Mouse (Mus musculus): ENCODE measurements around the gene Plcd1. TPM values are rescaled to one million over a fixed set of nuclear protein-coding genes. Genes with fewer than 3 reads are reported as not detected.

Plcd1 gene
- polyA plus RNA-seq, 1 experiment = 9.9 TPM

Other genes with a start within 250 kb of the Plcd1 start
- 4.9 TPM for gene Ctdspl, start 167.0 kb downstream of the Plcd1 start, polyA plus RNA-seq (2012; fragmentation: generic; extraction: Trizol)
- gene Vill, start 40.7 kb downstream of the Plcd1 start, polyA plus RNA-seq (2012; fragmentation: generic; extraction: Trizol) = 1.4 TPM
- gene Dlec1, start 9.0 kb upstream of the Plcd1 start, polyA plus RNA-seq (2012; fragmentation: generic; extraction: Trizol) = 0.07 TPM
- gene Acaa1b, start 63.6 kb upstream of the Plcd1 start, polyA plus RNA-seq (2012; fragmentation: generic; extraction: Trizol) = 1.7 TPM
- not detected for gene Gm47289, start 65.7 kb upstream of the Plcd1 start, polyA plus RNA-seq (2012; fragmentation: generic; extraction: Trizol)
- not detected for gene Slc22a13, start 115.6 kb upstream of the Plcd1 start, polyA plus RNA-seq (2012; fragmentation: generic; extraction: Trizol)
- gene Oxsr1, start 228.9 kb upstream of the Plcd1 start, polyA plus RNA-seq (2012; fragmentation: generic; extraction: Trizol) = 13.5 TPM
- 61.7 TPM for gene Acaa1a, start 246.2 kb upstream of the Plcd1 start, polyA plus RNA-seq (2012; fragmentation: generic; extraction: Trizol)
- gene Myd88, start 247.9 kb upstream of the Plcd1 start, polyA plus RNA-seq (2012; fragmentation: generic; extraction: Trizol) = 16.0 TPM

Measured in myocyte (in vitro differentiated cells).